Mouse (Mus musculus) liver, adult 2 months (tissue): ENCODE measurements around the gene Flt4.

ENCODE experiments used
- CTCF ChIP-seq: fragments of 200-500 bp; IDR thresholded peaks from 2 replicates; pipeline ENCODE4 v1.5.1; 2011; ENCODE audit warnings: low read depth, low read length, control low read depth
- POLR2A ChIP-seq: fragments of 200-500 bp; IDR thresholded peaks from 2 replicates; pipeline ENCODE4 v1.6.1; 2011; ENCODE audit warnings: low read length, control low read depth; ENCODE audit not compliant: insufficient read depth; ENCODE audit errors: extremely low read depth

DNA sequence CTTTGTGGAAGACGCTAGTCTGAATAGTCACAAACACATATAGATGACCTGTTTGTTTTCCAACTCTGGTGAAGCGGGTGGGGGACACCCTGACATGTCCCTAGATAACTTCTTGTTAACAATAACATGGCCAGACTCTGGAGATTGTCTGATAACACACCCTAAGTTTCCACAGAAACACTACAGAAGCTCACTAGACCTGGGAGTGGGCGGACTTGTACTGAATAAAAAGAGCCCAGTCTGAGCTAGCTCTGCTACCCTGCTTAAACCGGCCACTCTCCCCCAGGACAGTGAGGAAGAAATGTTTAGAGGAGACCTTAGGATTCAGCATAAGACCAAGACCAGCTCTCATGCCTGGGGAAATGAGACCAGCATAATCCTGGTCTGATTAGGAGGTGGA, 56.4 kb downstream of the Flt4 start:
- no peak for TF ChIP-seq CTCF
- no peak for TF ChIP-seq POLR2A
